Mouse (Mus musculus) cerebellum, postnatal 4 days (tissue): ENCODE data around the gene Igf1.

Source experiments
- DNase-seq, 2 experiments: peaks; one replicate each; pipeline ENCODE4 v3.0.0; 2022; ENCODE audit warnings: low spot score in 2 of 2, mixed read lengths in 1 of 2

Igf1 gene

DNA sequence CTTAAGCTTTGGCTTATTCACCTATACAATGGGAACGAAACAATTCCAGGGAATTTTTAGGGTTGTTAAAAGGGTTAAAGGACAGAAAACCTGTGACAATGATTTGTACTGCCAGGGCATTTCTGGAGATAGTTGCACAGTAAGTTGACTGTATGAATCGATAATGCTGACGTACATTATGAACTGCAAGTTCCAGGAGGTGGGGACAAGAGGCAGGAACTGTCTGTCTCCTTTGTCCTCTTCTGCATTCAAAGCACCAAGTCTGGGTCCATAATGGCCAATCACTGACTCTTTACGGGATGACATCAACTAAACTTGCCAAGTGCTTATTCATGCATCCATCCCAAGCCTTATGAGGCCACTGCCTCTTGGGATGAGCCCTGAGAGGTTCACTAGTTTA is 39.3 kb downstream of the Igf1 start:
- no peak for DNase-seq

- DNase-seq = no peak
Measured at GRCm38 (mm10) chr10:87898826-87899225, 40.8 kb downstream of the Igf1 start.

- DNase-seq = no peak
Measured at GRCm38 (mm10) chr10:87901916-87902315, 43.9 kb downstream of the Igf1 start.

DNA sequence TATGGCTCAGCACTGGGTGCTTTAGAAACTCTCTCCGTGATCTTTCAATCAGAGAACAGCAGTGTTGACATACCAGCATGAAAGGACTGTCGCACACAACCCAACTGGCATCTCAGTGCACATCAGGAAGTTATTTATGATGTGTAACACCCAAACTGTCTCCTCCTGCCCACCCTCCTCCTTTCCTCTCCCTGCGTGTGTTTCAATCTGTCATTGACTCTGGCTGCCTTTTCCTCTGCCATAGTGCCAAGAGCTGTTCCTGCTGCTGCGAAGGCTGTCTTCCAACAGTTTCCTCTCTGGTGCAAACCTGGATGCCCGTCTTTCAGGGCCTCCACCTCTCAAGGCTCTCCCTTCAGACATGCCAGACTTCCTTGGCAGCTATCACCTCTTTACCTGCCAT is 46.3 kb downstream of the Igf1 start:
- DNase-seq = no peak

- DNase-seq = no peak
Measured at GRCm38 (mm10) chr10:87905087-87905486, 47.0 kb downstream of the Igf1 start.

GRCm38 (mm10) chr10:87906121-87906520 is 48.1 kb downstream of the Igf1 start:
- no peak for DNase-seq

DNA sequence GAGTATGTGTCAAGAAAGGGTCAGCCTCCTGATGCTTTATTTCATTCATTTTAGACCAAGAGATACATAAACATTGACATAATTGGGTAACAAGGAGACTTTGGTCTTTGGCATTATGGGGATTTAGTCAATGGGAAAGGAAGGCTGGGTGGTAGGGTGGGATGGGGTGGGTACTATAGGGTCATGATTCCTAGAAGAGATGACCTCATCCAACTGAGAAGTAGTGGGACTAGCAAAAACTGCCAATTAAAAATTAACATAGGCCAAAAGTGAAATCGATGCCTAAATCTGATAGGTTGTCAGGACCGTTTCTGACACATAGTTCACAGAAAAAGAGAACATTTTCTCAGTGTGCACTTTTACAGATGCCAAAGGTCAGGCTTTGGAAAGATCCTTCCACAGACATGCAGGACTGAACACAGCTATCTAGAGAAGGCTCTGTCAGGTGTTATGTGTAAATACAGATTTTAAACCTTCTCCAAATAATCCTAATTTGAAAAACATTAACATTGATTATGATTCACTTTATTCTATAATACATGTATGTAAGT is 48.8 kb downstream of the Igf1 start:
- DNase-seq = no peak

DNA sequence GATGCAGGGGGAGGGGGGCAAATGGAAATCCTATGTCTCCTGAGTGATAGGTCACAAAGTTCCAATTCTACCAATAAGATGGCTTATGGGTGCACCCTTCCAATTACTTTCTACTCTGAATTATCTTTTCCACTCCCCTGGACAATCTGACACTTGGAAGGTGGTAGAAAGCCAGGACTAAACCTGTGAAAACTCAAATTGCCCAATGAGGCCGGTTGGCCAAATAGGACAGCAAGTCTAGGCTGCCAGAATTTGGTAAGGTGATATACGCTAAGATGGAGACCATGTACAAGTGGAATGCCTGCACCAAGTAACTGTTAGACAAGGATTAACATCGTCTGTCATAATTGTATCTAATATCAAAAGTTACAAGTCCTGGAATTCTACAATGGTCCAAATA is 55.8 kb downstream of the Igf1 start:
- DNase-seq = no peak

DNA sequence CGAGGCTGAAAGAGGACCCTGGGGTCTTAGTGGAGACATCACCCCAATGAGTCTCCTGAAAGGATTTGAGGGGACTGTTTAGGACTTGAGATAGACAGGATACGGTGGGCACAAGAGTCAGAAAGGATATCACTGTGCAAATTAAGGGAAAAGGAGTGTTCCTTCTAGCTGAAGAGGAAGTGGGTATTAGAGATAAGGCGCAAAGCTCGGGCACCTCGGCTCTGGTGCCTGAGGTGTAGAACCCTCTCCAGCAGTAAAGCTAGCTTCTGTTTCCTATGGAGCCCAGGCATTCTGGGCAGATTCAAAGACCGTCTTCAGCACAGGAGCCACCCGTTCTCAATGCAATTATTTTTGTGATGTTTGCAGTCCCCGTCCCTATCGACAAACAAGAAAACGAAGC is 56.9 kb downstream of the Igf1 start:
- no peak for DNase-seq

DNA sequence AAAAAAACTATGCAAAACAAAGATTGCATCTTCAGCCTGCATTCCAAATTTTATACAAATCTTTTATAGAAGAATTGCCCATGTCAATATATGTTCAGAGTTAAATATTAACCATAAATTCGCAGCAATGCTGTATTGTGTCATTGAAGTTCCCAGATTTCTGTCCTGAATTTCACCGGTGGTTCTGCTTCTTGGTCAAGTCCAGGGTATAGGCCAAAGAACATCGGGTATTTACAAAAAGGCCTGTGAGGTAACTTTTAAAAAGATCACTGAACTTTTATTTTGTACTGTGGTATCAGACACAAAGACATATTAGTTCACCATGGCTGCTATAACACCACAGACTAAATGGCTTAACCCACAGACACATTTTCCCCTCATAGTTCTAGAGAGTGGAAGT is 57.7 kb downstream of the Igf1 start:
- DNase-seq = no peak

- no peak for DNase-seq
Measured at GRCm38 (mm10) chr10:87922263-87922662, 64.2 kb downstream of the Igf1 start.

- no peak for DNase-seq
Measured at GRCm38 (mm10) chr10:87926564-87926963, 68.5 kb downstream of the Igf1 start.

- peak in 1 of 2 experiments; percentile 8 for DNase-seq
Measured at GRCm38 (mm10) chr10:87927131-87927609, 69.1 kb downstream of the Igf1 start.

DNA sequence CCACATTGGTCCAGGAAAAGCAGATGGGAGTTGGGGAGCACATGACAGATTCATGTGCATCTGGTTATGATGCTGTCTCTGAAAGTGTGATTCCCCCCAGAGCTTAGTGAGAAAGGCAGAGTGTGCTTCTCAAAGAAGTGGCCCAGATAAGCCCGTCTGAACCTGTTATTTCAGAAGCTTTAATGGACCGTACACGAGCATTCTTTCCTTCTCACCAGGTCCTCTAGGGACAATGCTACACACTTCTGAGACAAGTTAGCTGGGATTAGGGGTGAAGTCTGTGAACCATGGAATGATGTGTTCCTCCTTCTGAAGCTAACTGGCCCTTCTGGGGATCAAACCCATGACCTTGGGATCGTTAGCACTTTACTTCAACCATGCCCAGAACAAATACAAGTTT is 90.1 kb downstream of the Igf1 start:
- DNase-seq = no peak

DNA sequence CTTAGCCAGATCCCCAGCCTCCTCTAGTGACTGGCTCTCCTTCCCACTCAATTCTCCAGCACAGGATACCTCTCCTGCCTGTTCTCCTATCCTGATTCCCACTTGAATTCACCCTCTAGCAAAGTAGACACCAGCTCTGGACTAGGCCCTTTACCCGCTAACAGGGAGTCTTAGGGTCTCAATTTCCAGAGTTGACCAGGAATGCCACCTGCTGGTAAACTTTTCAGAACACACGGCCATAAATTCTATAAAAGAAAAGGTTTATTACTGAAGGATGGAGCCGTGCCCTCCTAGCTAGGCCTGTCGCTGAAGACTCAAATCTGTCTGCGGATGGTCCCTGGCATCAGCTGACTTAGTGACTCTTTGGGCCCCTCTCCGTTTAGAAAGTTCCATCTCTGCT is 113.5 kb downstream of the Igf1 start:
- DNase-seq = no peak

DNA sequence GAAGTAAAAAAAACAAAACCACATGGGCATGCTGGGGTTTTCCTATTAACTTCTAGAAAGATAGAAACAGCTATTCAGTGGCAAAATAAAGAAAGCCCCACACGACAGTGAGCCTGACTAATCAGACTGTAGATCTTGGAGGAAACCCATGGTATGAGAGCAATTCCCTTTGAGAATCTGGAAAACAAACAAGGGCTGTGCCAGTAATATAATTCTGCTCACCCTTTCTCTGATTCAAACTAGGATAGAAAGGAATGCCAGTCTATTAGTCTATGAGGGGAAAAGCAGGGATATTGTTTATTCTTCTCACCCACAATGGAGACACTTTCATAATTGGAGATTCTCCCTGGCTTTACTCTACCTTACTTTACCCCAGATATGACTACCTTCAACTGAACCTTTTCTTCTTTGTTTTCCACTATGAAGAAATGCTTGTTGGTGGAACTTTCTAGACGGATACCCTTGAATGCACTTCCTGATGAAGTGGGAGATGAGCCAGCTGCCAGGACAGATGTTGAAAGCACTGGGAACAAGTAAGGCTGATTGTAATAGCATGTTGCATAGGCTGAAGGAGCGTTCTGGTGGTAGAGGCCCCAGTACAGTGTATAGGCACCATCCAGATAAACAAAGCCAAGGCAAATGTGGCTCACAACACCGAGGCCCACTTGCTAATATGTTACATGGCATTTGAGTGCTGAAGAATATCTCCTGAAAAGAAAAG is 116.0 kb downstream of the Igf1 start:
- DNase-seq = no peak

DNA sequence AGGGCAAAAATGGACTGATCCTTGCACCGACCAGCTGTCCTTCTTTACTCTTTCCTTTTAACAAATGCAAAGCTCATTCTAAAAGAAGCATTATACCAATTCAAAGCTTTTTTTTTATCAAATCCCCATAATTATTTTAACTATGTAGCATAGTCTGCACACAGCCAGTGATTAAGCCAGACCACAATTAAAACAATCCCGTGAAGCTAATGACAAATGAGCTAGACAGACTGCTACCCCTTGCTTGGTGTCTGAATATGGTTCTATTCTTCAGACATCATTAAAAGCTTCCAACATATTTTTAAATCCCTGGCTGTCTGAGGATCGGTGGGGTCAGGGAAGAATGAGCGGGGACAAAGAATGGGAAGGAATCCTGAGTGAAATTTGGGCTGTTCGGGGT is 127.3 kb downstream of the Igf1 start:
- DNase-seq = no peak

DNA sequence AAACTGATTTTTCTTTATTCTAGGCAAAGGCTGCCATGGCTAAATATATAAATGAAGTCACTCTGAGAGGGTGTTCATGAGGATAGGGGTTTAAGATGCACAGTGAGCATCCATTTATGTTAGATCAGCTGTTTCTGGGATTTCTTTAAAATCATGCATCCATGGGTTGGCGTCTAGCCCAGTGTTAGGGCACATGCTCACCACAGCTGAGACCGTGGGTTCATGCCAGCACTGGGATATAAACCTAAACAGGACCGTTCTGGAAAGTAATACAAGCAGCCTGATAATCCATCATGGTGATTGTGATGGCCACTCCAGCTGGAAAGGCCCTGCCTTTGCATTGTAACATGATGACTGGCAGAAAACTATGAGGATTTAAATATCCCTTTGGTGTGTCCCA is 128.1 kb downstream of the Igf1 start:
- peak in 1 of 2 experiments; percentile 26 for DNase-seq
